8 mouse cellular contexts compared by ENCODE assay signal in the genomic region with DNA sequence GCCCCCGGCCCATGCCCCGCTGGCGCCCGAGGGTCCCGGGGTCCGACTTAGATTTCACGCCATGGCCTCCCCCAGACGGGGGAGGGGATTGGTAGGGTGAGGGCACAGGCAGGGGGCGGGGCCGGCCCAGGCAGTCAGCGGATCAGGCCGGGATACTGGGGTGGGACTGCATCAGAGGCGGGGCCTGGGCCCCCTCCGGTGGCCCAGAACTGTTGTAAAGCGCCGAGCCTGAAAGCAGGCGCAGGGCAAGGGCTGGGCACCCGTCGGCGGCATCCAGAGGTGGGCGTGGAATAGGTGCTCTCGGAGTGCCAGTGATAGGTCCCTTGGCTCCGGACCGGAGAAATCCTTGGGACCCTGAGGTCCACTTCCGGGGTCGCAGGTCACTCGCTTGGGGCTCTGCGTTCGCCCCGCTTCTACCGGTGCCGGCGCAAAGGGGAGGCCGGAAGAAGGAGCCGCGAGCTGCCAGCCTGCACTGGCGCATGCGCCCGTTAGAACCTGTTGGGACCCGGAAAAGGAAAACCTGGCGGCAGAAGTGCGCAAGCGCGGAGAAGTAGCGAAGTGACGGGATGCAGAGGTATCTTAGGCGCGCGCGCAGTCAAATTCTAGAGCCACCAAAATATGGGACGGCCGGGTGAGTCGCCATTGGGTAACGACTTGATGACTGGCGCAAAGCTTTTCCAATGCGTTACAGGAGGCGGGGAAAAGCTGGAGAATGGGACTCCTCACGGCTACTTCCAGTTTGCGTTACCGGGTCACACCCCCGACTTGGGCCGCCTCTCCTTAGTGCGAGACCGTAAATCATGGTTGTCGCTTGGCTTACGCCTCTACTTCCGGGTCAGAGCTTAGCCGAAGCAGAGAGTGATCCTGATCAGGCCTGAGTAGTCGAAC. TPM values are rescaled to one million over a fixed set of nuclear protein-coding genes. Genes with fewer than 3 reads are reported as not detected.
A peak's percentile ranks its signal among the peaks of the same experiment; 100 is the strongest.
DNase-seq lines count a peak whose midpoint lies in the region; ATAC-seq lines count a peak whose summit lies in the region.

Gene Map3k11, plus strand, starts transcription at position 543 of the 888 bp plus-strand sequence.
Gene Pcnx3, minus strand, starts transcription at position 709 of the 888 bp plus-strand sequence.

- DNase-seq in adipocyte (ENCODE audit: low spot score), result peak; percentile 100
- peak; percentile 97 for DNase-seq in embryo, embryonic 10 days (ENCODE audit: low spot score)
- peak; percentile 94 for DNase-seq in gastrocnemius, postnatal 10 days
- peak; percentile 100 for DNase-seq in induced T-regulatory cell, adult 2 months (ENCODE audit: low read depth)
- peak; percentile 97 to 98 for DNase-seq in left cerebral cortex, adult 9 months (ENCODE audit: low spot score in 2 of 2)
- peak; percentile 98 for DNase-seq in right cerebral cortex, postnatal 14 days
- peak; percentile 92 to 97 for DNase-seq in urinary bladder, postnatal 36 days (ENCODE audit: low spot score in 2 of 2)

- peak; percentile 74 for ATAC-seq in megakaryocyte progenitor cell, adult 5-6 weeks (replicated peaks; ENCODE audit: poor library complexity)

RNA-seq across cellular contexts. Expression of gene Map3k11, which starts in this region (rescaled TPM):
- 10 to 100 TPM; 19.3 to 25.0 TPM for total RNA-seq in gastrocnemius, postnatal 10 days (2021)
- 13.0 and 16.1 TPM in 2 replicates for total RNA-seq in megakaryocyte progenitor cell, adult 5-6 weeks (2015)
- 19.2 and 22.9 TPM in 2 replicates for total RNA-seq in megakaryocyte progenitor cell, adult 5-6 weeks (2017)

RNA-seq across cellular contexts. Expression of gene Pcnx3, which starts in this region (rescaled TPM):
- 10 to 100 TPM; 19.5 to 32.5 TPM for total RNA-seq in gastrocnemius, postnatal 10 days (2021)
- 21.6 and 24.5 TPM in 2 replicates for total RNA-seq in megakaryocyte progenitor cell, adult 5-6 weeks (2015)
- 15.6 and 15.7 TPM in 2 replicates for total RNA-seq in megakaryocyte progenitor cell, adult 5-6 weeks (2017)

Comparison
In these comparisons a context has a peak if more than half of its experiments do, and no peak if none do; other contexts are left out.
1. Peak in every context shown above with its lines: DNase-seq and ATAC-seq.